Mouse (Mus musculus) G1E (cell line): Measurements from ENCODE around the gene Mief1. TPM values are rescaled to one million over a fixed set of nuclear protein-coding genes. Genes with fewer than 3 reads are reported as not detected.

ENCODE experiments used
- ATAC-seq: 2 replicates; pipeline ENCODE4 v1.8.0; 2016; ENCODE audit warnings: mild to moderate bottlenecking; ENCODE audit not compliant: insufficient number of reproducible peaks, poor library complexity, low FRiP score, severe bottlenecking; ENCODE audit errors: extremely low read depth
- DNase-seq: peaks from one replicate; pipeline ENCODE4 v3.0.0; 2012; ENCODE audit warnings: low spot score
- H3K27me3 ChIP-seq: 2 replicates; pipeline ENCODE4 v1.6.1; 2012; ENCODE audit warnings: mild to moderate bottlenecking, low read length, inconsistent platforms; ENCODE audit not compliant: insufficient read depth
- H3K36me3 ChIP-seq: replicated peaks from 2 replicates; pipeline ENCODE3; 2012; ENCODE audit warnings: mild to moderate bottlenecking, inconsistent platforms
- H3K4me1 ChIP-seq: 2 replicates; pipeline ENCODE4 v1.6.1; 2012; ENCODE audit warnings: low read depth, low read length, inconsistent platforms, mixed read lengths; ENCODE audit not compliant: insufficient read depth
- H3K4me3 ChIP-seq: 2 replicates; pipeline ENCODE4 v1.5.1; 2012; ENCODE audit warnings: low read depth, mild to moderate bottlenecking, inconsistent platforms, low read length, moderate library complexity, mixed read lengths
- H3K9me3 ChIP-seq: replicated peaks from 2 replicates; pipeline ENCODE4 v1.6.1; 2012; ENCODE audit warnings: inconsistent platforms
- CTCF ChIP-seq: IDR thresholded peaks from 2 replicates; pipeline ENCODE4 v1.5.1; 2012; ENCODE audit warnings: low read depth, low read length, inconsistent platforms, mixed read lengths
- GATA1 ChIP-seq: IDR thresholded peaks from 2 replicates; pipeline ENCODE4 v1.6.1; 2012; ENCODE audit warnings: borderline replicate concordance, low read length, inconsistent platforms, mixed read lengths
- GATA2 ChIP-seq: IDR thresholded peaks from 2 replicates; pipeline ENCODE4 v1.6.1; 2012; ENCODE audit warnings: low read depth, low read length, inconsistent platforms, borderline replicate concordance
- POLR2AphosphoS5 ChIP-seq: IDR thresholded peaks from 2 replicates; pipeline ENCODE4 v1.6.1; 2012; ENCODE audit warnings: low read depth, low read length, inconsistent platforms; ENCODE audit not compliant: insufficient replicate concordance
- TAL1 ChIP-seq: conservative IDR thresholded peaks from 2 replicates; pipeline ENCODE4 v1.6.1; 2012; ENCODE audit warnings: low read depth, low read length, inconsistent platforms, mixed read lengths
- polyA plus RNA-seq: library from polyadenylated mRNA; stranded (reverse); fragments of >175 nt; gene quantifications from 2 replicates; pipeline ENCODE4 v1.2.3, GENCODE M21; 2012
- total RNA-seq, 2 experiments: library from RNA; stranded (forward) in 1 of 2; stranded (reverse) in 1 of 2; fragments of 200-1000 nt in 1 of 2; fragments of >200 nt in 1 of 2; fragmentation: Nextera tagmentation in 1 of 2; gene quantifications; 2 replicates each; pipeline ENCODE4 v1.2.3; 2014 to 2017

Mief1 gene
- total and polyA plus RNA-seq, 3 experiments = 26.6 to 36.8 (median 35.4) TPM

GRCm38 (mm10) chr15:80254847-80255645 is 21.2 kb downstream of the Mief1 start, which contains the start of gene Atf4:
Gene Atf4 (plus strand): TSS chr15:80255184.
- no peak for TF ChIP-seq POLR2AphosphoS5
- TF ChIP-seq CTCF = no peak
- no peak for TF ChIP-seq GATA1
- TF ChIP-seq TAL1 = no peak
- H3K4me3 ChIP-seq = peak within 1 kb of the TSS; percentile 75
- H3K27me3 ChIP-seq = no peaks in the 10 kb centered on the region
- H3K4me1 ChIP-seq = peaks cover 65% of the 10 kb centered on the region
- peaks cover 97% of the 10 kb centered on the region for H3K36me3 ChIP-seq
- no peak; the same call in 1 of the 2 replicates for ATAC-seq
- DNase-seq = peak; percentile 81
- peaks cover 13% of the 10 kb centered on the region for H3K9me3 ChIP-seq

- ATAC-seq = no peak; the same call in 1 of the 2 replicates
- Histone ChIP-seq H3K4me3 (peak overlapping the region; percentile 75), H3K27me3 (no peaks in the 10 kb centered on the region), H3K36me3 (peaks cover 97% of the 10 kb centered on the region), H3K9me3 (peaks cover 13% of the 10 kb centered on the region), H3K4me1 (peaks cover 65% of the 10 kb centered on the region)
- peak; percentile 78 for DNase-seq
- TF ChIP-seq TAL1 = no peak
- TF ChIP-seq GATA2 = no peak
- no peak for TF ChIP-seq CTCF
- no peak for TF ChIP-seq GATA1
- no peak for TF ChIP-seq POLR2AphosphoS5
Measured at GRCm38 (mm10) chr15:80255646-80256121, 21.9 kb downstream of the Mief1 start.

- peaks cover 97% of the 10 kb centered on the region for H3K36me3 ChIP-seq
- peaks cover 13% of the 10 kb centered on the region for H3K9me3 ChIP-seq
- DNase-seq = no peak
- H3K4me3 ChIP-seq = peak overlapping the region; percentile 75
- TF ChIP-seq TAL1 = no peak
- no peak for TF ChIP-seq GATA1
- TF ChIP-seq POLR2AphosphoS5 = no peak
- TF ChIP-seq CTCF = no peak
- no peak for TF ChIP-seq GATA2
- ATAC-seq = no peak
- no peaks in the 10 kb centered on the region for H3K27me3 ChIP-seq
- H3K4me1 ChIP-seq = peaks cover 65% of the 10 kb centered on the region
Measured at GRCm38 (mm10) chr15:80256242-80256641, 22.4 kb downstream of the Mief1 start.

- Histone ChIP-seq H3K4me3 (peak overlapping the region; percentile 75), H3K4me1 (peaks cover 61% of the 10 kb centered on the region), H3K27me3 (no peaks in the 10 kb centered on the region), H3K36me3 (peaks cover 97% of the 10 kb centered on the region), H3K9me3 (peaks cover 13% of the 10 kb centered on the region)
- DNase-seq (no peak), ATAC-seq (no peak)
- TF ChIP-seq GATA1 (no peak), CTCF (no peak), GATA2 (no peak), POLR2AphosphoS5 (no peak), TAL1 (no peak)
Measured at GRCm38 (mm10) chr15:80256656-80257601, 23.1 kb downstream of the Mief1 start.

- no peak overlapping the region; the same call in 1 of the 2 replicates for H3K4me3 ChIP-seq
- DNase-seq (no peak), ATAC-seq (no peak)
- peaks cover 100% of the 10 kb centered on the region for H3K36me3 ChIP-seq
- peaks cover 13% of the 10 kb centered on the region for H3K9me3 ChIP-seq
- no peak for TF ChIP-seq TAL1
- H3K27me3 ChIP-seq = no peaks in the 10 kb centered on the region
- peaks cover 69% of the 10 kb centered on the region for H3K4me1 ChIP-seq
Measured at GRCm38 (mm10) chr15:80257602-80258239, 23.9 kb downstream of the Mief1 start.
